Mouse (Mus musculus): ENCODE measurements around the gene Cd79a. TPM values are rescaled to one million over a fixed set of nuclear protein-coding genes. Genes with fewer than 3 reads are reported as not detected.
A peak's percentile ranks its signal among the peaks of the same experiment; 100 is the strongest.

Gene Cd79a
- polyA plus RNA-seq, 1 experiment from 2014 or later = not detected

DNA sequence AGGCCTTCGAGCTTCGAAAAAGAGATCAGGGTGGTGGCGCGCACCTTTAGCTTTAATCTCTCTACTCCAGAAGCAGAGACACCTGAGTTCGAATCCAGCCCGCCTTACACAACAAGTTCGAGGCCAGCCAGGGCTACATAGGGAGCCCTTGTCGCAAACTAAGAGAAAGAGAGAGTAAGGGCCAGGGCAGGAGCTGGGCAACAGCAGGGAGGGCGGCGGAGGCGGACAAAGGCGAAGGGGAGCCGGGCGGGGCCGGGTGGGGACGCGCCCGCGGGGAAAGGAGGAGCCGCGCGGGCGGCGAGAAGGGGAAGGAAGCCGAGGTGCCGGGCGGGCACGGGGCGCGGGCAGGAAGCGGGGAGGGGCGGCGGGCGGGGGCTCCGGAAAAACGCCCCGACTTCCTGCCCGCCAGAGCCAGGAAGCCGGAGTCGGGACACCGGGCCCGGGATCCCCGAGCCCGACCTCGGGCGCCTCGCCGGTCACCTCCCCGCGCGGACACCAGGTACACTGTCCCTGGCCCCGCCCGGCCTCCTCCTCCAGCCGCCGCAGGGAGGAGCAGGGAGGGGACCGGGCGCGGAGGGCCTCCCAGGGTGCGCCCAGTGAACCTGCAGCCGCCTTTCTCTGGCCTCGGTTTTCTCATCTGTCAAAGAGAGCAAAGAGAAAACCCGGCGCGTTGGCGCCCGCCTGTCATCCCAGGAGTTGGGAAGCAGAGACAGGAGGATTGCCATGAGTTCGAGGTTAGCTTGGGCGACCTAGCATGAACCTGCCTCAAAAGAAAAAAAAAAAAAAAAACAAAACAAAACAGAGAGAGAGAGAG, 5.7 kb downstream of the Cd79a start, which contains the start of gene Arhgef1:
Arhgef1 (plus strand) TSS at position 283 of the 814 bp plus-strand sequence.
- H3K9ac ChIP-seq (ENCODE audit: low read length) = peak within 1 kb of the TSS; percentile 82
- DNase-seq (ENCODE audit: low spot score) (peak; percentile 40), ATAC-seq (no peak)
- peak within 1 kb of the TSS; percentile 59 for H3K4me3 ChIP-seq (ENCODE audit: low read depth, low read length)
- peak within 1 kb of the TSS; percentile 60; the same call in 1 of the 2 replicates for H3K27ac ChIP-seq (ENCODE audit: low read depth, low read length)
- peaks cover 5% of the 10 kb centered on the region for H3K36me3 ChIP-seq (ENCODE audit: control insufficient read depth, insufficient read depth, low read length)
- peak within 1 kb of the TSS; percentile 80 for H3K4me2 ChIP-seq (ENCODE audit: low read length)
- no peaks in the 10 kb centered on the region for H3K9me3 ChIP-seq (replicated peaks; ENCODE audit: control insufficient read depth, low read length)
- WGBS = 8% methylated on average over 46 of the region's 68 CpGs
- H3K4me1 ChIP-seq (ENCODE audit: control insufficient read depth, insufficient read depth, low read length) = peaks cover 2% of the 10 kb centered on the region; the same call in 1 of the 2 replicates
- H3K27me3 ChIP-seq (replicated peaks; ENCODE audit: control insufficient read depth, insufficient read depth, low read length) = no peaks in the 10 kb centered on the region

DNA sequence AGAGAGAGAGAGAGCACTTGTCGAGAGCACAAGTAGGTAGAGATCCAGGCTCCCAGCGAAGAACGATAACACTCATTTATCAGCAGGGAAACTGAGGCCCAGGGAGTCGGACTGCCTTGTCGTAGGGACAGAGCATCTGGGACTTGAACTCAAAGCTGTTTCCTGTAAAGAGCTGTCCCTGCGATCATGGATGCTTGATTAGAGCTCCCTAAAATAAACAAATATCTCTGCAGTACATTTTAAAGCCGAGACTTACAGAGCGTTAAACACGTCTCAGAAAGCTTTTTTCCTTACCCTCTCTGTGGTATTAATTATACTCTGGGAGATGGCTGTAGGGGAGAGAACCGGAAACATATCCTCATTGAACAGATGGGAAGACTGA, 6.3 kb downstream of the Cd79a start:
- Histone ChIP-seq H3K27me3 (replicated peaks; ENCODE audit: control insufficient read depth, insufficient read depth, low read length) (no peaks in the 10 kb centered on the region), H3K4me2 (ENCODE audit: low read length) (peak overlapping the region; percentile 80), H3K27ac (ENCODE audit: low read depth, low read length) (no peak overlapping the region), H3K36me3 (ENCODE audit: control insufficient read depth, insufficient read depth, low read length) (peaks cover 11% of the 10 kb centered on the region), H3K4me3 (ENCODE audit: low read depth, low read length) (peak overlapping the region; percentile 59), H3K4me1 (ENCODE audit: control insufficient read depth, insufficient read depth, low read length) (peaks cover 2% of the 10 kb centered on the region; the same call in 1 of the 2 replicates), H3K9me3 (replicated peaks; ENCODE audit: control insufficient read depth, low read length) (no peaks in the 10 kb centered on the region), H3K9ac (ENCODE audit: low read length) (peak overlapping the region; percentile 82)
- ATAC-seq (no peak), DNase-seq (ENCODE audit: low spot score) (peak; percentile 9)
- 44% methylated on average over 10 of the region's 10 CpGs for WGBS

DNA sequence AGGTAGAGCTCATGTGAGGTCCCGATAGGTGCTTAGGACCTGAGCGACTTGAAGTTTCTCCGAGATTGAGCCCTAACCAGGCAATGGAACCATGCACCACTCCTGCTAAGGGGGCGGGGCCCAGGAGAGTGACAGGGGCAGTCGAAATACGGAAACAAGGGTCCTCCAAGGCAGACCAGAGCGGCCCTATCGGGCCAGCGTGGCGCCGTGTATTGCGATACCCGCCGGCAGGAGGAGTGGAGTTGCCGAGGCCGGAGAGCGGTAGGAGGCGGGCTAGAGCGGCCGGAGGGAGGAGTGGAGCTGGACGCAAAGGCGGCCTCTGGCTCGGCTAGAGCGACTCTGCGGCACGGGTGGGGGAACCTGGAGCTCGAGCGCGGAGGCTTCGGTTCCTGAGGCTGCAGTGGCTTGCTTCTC, 6.9 kb downstream of the Cd79a start:
- H3K4me2 ChIP-seq (ENCODE audit: low read length) = peak overlapping the region; percentile 80
- under 1% methylated on average over 30 of the region's 30 CpGs for WGBS
- peak; percentile 98 for ATAC-seq
- peak; percentile 99 for DNase-seq (ENCODE audit: low spot score)
- H3K9ac ChIP-seq (ENCODE audit: low read length) = peak overlapping the region; percentile 82
- peaks cover 2% of the 10 kb centered on the region; the same call in 1 of the 2 replicates for H3K4me1 ChIP-seq (ENCODE audit: control insufficient read depth, insufficient read depth, low read length)
- H3K27me3 ChIP-seq (replicated peaks; ENCODE audit: control insufficient read depth, insufficient read depth, low read length) = no peaks in the 10 kb centered on the region
- H3K9me3 ChIP-seq (replicated peaks; ENCODE audit: control insufficient read depth, low read length) = no peaks in the 10 kb centered on the region
- peak overlapping the region; percentile 59 for H3K4me3 ChIP-seq (ENCODE audit: low read depth, low read length)
- no peak overlapping the region; the same call in 1 of the 2 replicates for H3K27ac ChIP-seq (ENCODE audit: low read depth, low read length)
- peaks cover 17% of the 10 kb centered on the region for H3K36me3 ChIP-seq (ENCODE audit: control insufficient read depth, insufficient read depth, low read length)

DNA sequence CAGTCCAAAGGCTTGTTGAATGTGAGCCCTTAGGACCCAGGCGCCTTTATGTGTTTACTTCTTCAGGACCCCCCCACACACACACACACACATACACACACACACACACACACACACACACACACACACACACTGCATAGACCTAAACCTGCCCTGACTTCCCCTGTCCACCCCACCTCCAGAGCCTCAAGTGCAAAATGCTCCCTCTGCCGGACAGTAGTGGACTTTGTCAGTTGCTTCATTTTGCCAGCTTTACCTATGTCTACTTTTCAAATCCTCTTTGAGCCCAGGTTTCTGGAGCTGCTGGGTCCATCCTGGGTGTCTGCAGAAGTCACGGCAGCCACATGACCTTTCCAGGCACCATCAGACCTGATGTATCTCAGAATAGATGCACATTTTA, 7.8 kb downstream of the Cd79a start:
- ATAC-seq = peak; percentile 19; the same call in 1 of the 2 replicates
- Histone ChIP-seq H3K4me1 (ENCODE audit: control insufficient read depth, insufficient read depth, low read length) (peaks cover 2% of the 10 kb centered on the region; the same call in 1 of the 2 replicates), H3K36me3 (ENCODE audit: control insufficient read depth, insufficient read depth, low read length) (peaks cover 20% of the 10 kb centered on the region), H3K27me3 (replicated peaks; ENCODE audit: control insufficient read depth, insufficient read depth, low read length) (no peaks in the 10 kb centered on the region), H3K9ac (ENCODE audit: low read length) (peak overlapping the region; percentile 82), H3K9me3 (replicated peaks; ENCODE audit: control insufficient read depth, low read length) (no peaks in the 10 kb centered on the region), H3K27ac (ENCODE audit: low read depth, low read length) (no peak overlapping the region), H3K4me2 (ENCODE audit: low read length) (peak overlapping the region; percentile 80), H3K4me3 (ENCODE audit: low read depth, low read length) (peak overlapping the region; percentile 59)
- DNase-seq (ENCODE audit: low spot score) = peak; percentile 73
- WGBS = 21% methylated on average over 3 of the region's 3 CpGs

DNA sequence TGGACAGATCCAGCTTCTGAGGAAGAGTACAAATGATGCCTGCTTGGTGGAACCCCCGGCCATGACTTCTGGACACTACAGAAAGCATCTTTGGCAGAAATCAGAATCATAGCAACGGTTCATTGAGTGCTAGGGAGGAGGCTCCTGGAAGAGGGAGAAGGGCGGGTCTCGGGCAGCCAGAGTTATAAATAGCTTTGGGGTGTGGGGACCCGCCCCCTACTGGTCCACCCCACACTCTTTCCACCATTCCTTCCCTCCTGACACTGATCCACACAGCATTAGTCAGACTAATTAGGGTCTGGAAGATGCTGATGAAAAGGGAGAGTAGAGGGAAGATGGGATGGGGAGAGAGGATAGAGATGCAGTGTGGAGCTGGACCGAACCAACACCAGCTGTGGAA, 9.4 kb downstream of the Cd79a start:
- WGBS = 48% methylated on average over 6 of the region's 6 CpGs
- H3K36me3 ChIP-seq (ENCODE audit: control insufficient read depth, insufficient read depth, low read length) = peaks cover 23% of the 10 kb centered on the region
- H3K27ac ChIP-seq (ENCODE audit: low read depth, low read length) = no peak overlapping the region
- no peak overlapping the region for H3K9ac ChIP-seq (ENCODE audit: low read length)
- no peak for DNase-seq (ENCODE audit: low spot score)
- peaks cover 2% of the 10 kb centered on the region; the same call in 1 of the 2 replicates for H3K4me1 ChIP-seq (ENCODE audit: control insufficient read depth, insufficient read depth, low read length)
- no peak for ATAC-seq
- no peaks in the 10 kb centered on the region for H3K9me3 ChIP-seq (replicated peaks; ENCODE audit: control insufficient read depth, low read length)
- H3K4me3 ChIP-seq (ENCODE audit: low read depth, low read length) = no peak overlapping the region
- H3K27me3 ChIP-seq (replicated peaks; ENCODE audit: control insufficient read depth, insufficient read depth, low read length) = no peaks in the 10 kb centered on the region
- no peak overlapping the region for H3K4me2 ChIP-seq (ENCODE audit: low read length)

DNA sequence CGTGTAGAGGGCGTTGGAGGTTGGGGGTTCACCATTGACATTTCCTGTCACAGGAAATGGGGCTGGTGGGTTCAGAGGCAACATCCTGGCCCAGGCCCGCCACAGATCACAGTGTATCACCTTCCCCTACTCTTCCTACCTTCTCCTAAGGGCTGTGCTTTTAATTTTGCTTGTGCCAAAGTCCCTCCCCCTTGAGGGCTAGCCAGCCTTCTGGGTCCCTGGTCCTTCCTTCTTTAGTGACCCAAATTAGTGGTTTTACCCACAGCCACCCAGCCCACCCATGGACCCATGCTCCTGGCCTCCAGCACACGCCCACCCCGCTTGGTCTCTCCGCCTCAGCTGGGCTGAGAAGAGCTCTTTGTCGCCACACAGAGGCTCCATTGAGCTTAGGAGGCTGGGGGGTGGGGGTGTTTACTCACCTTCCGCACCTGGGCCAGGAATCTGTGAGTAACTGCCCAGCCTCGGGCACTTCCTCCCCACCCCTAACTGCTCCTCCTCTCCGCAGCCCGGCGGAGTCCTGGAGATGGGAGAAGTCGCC, 10.1 kb downstream of the Cd79a start:
- Histone ChIP-seq H3K4me3 (ENCODE audit: low read depth, low read length) (no peak overlapping the region), H3K36me3 (ENCODE audit: control insufficient read depth, insufficient read depth, low read length) (peaks cover 30% of the 10 kb centered on the region), H3K4me1 (ENCODE audit: control insufficient read depth, insufficient read depth, low read length) (peaks cover 2% of the 10 kb centered on the region; the same call in 1 of the 2 replicates), H3K27me3 (replicated peaks; ENCODE audit: control insufficient read depth, insufficient read depth, low read length) (no peaks in the 10 kb centered on the region), H3K4me2 (ENCODE audit: low read length) (no peak overlapping the region), H3K9me3 (replicated peaks; ENCODE audit: control insufficient read depth, low read length) (no peaks in the 10 kb centered on the region), H3K9ac (ENCODE audit: low read length) (0 out of 2 replicates have a peak overlapping the region, but pooled peaks have one; percentile 1), H3K27ac (ENCODE audit: low read depth, low read length) (no peak overlapping the region)
- no peak for ATAC-seq
- no peak for DNase-seq (ENCODE audit: low spot score)
- 30% methylated on average over 13 of the region's 13 CpGs for WGBS

DNA sequence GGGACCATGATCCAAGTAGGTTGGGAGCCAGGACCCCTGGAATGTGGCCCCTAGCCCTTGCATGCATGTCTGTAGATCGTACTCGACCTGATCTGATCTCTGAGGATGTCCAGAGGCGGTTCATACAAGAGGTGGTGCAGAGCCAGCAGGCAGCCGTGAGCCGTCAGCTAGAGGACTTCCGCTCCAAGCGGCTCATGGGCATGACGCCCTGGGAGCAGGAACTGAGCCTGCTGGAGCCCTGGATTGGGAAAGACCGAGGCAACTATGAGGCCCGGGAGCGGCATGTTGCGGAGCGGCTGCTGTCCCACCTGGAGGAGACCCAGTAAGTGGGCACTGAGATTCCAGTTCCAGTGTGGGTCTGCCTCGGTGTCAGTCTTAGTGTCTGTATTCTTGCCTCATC, 15.3 kb downstream of the Cd79a start:
- 93% methylated on average over 14 of the region's 14 CpGs for WGBS
- Histone ChIP-seq H3K36me3 (ENCODE audit: control insufficient read depth, insufficient read depth, low read length) (peaks cover 52% of the 10 kb centered on the region), H3K4me2 (ENCODE audit: low read length) (no peak overlapping the region), H3K9ac (ENCODE audit: low read length) (no peak overlapping the region), H3K27ac (ENCODE audit: low read depth, low read length) (no peak overlapping the region), H3K9me3 (replicated peaks; ENCODE audit: control insufficient read depth, low read length) (no peaks in the 10 kb centered on the region), H3K4me1 (ENCODE audit: control insufficient read depth, insufficient read depth, low read length) (no peaks in the 10 kb centered on the region), H3K4me3 (ENCODE audit: low read depth, low read length) (no peak overlapping the region), H3K27me3 (replicated peaks; ENCODE audit: control insufficient read depth, insufficient read depth, low read length) (no peaks in the 10 kb centered on the region)
- no peak for DNase-seq (ENCODE audit: low spot score)
- no peak for ATAC-seq

DNA sequence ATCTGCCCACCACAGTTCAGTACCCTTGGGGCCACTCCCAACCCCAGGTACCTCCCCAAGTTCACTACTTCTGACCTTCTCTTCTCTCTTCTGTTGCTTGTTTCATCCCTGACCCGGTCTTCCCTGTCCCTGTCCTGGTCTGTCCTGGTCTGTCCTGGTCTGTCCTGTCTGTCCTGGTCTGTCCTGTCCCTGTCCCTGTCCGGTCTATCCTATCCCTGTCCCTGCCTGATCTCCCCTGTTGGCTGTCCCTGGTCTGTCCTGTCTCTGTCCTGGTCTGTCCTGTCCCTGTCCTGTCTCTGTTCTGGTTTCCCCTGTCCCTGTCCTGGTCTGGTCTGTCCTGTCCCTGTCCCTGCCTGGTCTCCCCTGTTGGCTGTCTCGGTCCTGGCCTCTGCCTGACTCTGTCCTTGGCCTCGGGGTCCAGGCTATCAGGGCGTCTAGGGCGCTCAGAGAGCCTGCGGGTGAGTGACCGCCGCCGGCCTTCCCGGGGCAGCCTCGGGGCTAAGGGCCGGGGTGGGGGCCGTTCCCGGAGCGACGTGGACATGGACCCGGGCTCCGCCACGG, 21.7 kb downstream of the Cd79a start:
- Histone ChIP-seq H3K27ac (ENCODE audit: low read depth, low read length) (no peak overlapping the region), H3K4me2 (ENCODE audit: low read length) (no peak overlapping the region), H3K36me3 (ENCODE audit: control insufficient read depth, insufficient read depth, low read length) (peaks cover 69% of the 10 kb centered on the region), H3K9me3 (replicated peaks; ENCODE audit: control insufficient read depth, low read length) (no peaks in the 10 kb centered on the region), H3K4me3 (ENCODE audit: low read depth, low read length) (no peak overlapping the region), H3K9ac (ENCODE audit: low read length) (no peak overlapping the region), H3K4me1 (ENCODE audit: control insufficient read depth, insufficient read depth, low read length) (no peaks in the 10 kb centered on the region), H3K27me3 (replicated peaks; ENCODE audit: control insufficient read depth, insufficient read depth, low read length) (no peaks in the 10 kb centered on the region)
- DNase-seq (ENCODE audit: low spot score) (no peak), ATAC-seq (no peak)
- WGBS = 89% methylated on average over 20 of the region's 20 CpGs
